Mouse (Mus musculus) ES-E14 (cell line): ENCODE measurements at regions not wholly inside any gene's neighbourhood (a gene's known extent, or its start where the extent isn't known, plus 50 kb on each side); places are given as distances from the start of the nearest gene placed in this dataset.

Source experiments
- HCFC1 ChIP-seq: IDR thresholded peaks from 2 replicates; pipeline ENCODE4 v1.6.1; 2012; ENCODE audit warnings: low read length, inconsistent platforms, borderline replicate concordance; ENCODE audit not compliant: insufficient read depth
- MAFK ChIP-seq: IDR thresholded peaks from 2 replicates; pipeline ENCODE4 v1.6.1; 2014; ENCODE audit warnings: mild to moderate bottlenecking, low read depth, low read length, inconsistent platforms; ENCODE audit not compliant: insufficient read depth
- ZC3H11A ChIP-seq: IDR thresholded peaks from 2 replicates; pipeline ENCODE4 v1.6.1; 2012; ENCODE audit warnings: low read depth, mild to moderate bottlenecking, inconsistent platforms, low read length, borderline replicate concordance
- ZNF384 ChIP-seq: IDR thresholded peaks from 2 replicates; pipeline ENCODE4 v1.6.1; 2012; ENCODE audit warnings: low read depth, low read length, inconsistent platforms

DNA sequence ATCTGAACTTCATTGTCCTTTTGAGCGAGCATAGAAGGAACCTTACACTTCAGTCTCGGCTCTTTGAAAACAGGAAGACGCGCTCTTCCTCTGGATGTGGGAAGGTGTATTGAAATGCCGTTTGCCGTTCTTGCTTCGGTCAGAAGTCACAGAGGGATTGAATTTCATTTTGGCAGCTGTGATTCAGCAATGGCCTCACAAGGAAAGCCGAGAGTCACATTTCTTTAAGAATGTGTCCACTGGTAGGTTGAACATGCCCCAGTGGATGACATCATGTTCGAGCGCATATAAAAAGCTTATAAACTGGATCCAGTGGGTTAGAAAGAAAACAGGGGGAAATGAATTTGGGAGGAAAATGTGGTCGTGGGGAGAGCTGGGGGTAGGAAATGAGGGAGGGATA, 1579.6 kb upstream of the Gulo start:
- no peak for TF ChIP-seq HCFC1
- no peak for TF ChIP-seq ZC3H11A
- no peak for TF ChIP-seq ZNF384
- no peak for TF ChIP-seq MAFK
